Mouse (Mus musculus): ENCODE data around the gene Dpm2. TPM values are rescaled to one million over a fixed set of nuclear protein-coding genes. Genes with fewer than 3 reads are reported as not detected.

The Dpm2 gene
- 148 TPM for polyA plus RNA-seq (2017; shearing (Covaris generic))

GRCm38 (mm10) chr2:32570698-32571494 is at the start of gene Dpm2:
Dpm2 (plus strand) TSS chr2:32570858.

GRCm38 (mm10) chr2:32534733-32535471 is 35.8 kb upstream of the Dpm2 start, which contains the start of gene Fam102a:
Fam102a (plus strand) TSS chr2:32535332.

GRCm38 (mm10) chr2:32574497-32574896 is 3.8 kb downstream of the Dpm2 start, which contains the start of gene Pip5kl1:
Pip5kl1 (plus strand) TSS chr2:32574797.

GRCm38 (mm10) chr2:32575586-32576160 is 5.0 kb downstream of the Dpm2 start, which contains the start of gene 9430097D07Rik:
9430097D07Rik (minus strand) TSS chr2:32575684.

GRCm38 (mm10) chr2:32586871-32587351 is 16.3 kb downstream of the Dpm2 start, which contains the start of gene St6galnac4:
St6galnac4 (plus strand) TSS chr2:32587095.

GRCm38 (mm10) chr2:32599409-32599808 is 28.8 kb downstream of the Dpm2 start, which contains the start of gene St6galnac6:
St6galnac6 (plus strand) TSS chr2:32599709.

GRCm38 (mm10) chr2:32621517-32621859 is 50.8 kb downstream of the Dpm2 start, which contains the start of gene Ak1:
Ak1 (plus strand) TSS chr2:32621758.

Other genes with a start within 250 kb of the Dpm2 start
- gene Ciz1, start 218.5 kb upstream of the Dpm2 start, polyA plus RNA-seq (2017; shearing (Covaris generic)): 161 TPM
- gene Dnm1, start 217.5 kb upstream of the Dpm2 start, polyA plus RNA-seq (2017; shearing (Covaris generic)): not detected
- gene 1110008P14Rik, start 188.9 kb upstream of the Dpm2 start, polyA plus RNA-seq (2017; shearing (Covaris generic)): 79.7 TPM
- gene Lcn2, start 182.6 kb upstream of the Dpm2 start, polyA plus RNA-seq (2017; shearing (Covaris generic)): not detected
- gene Ptges2, start 175.0 kb upstream of the Dpm2 start, polyA plus RNA-seq (2017; shearing (Covaris generic)): 1.9 TPM
- 9.0 TPM for gene Naif1, start 120.4 kb upstream of the Dpm2 start, polyA plus RNA-seq (2017; shearing (Covaris generic))
- 6.5 TPM for gene Slc25a25, start 119.4 kb upstream of the Dpm2 start, polyA plus RNA-seq (2017; shearing (Covaris generic))
- 72.8 TPM for gene Fam102a, start 35.5 kb upstream of the Dpm2 start, polyA plus RNA-seq (2017; shearing (Covaris generic))
- not detected for gene Pip5kl1, start 3.9 kb downstream of the Dpm2 start, polyA plus RNA-seq (2017; shearing (Covaris generic))
- gene 9430097D07Rik, start 4.8 kb downstream of the Dpm2 start, polyA plus RNA-seq (2017; shearing (Covaris generic)): not detected
- gene St6galnac4, start 16.2 kb downstream of the Dpm2 start, polyA plus RNA-seq (2017; shearing (Covaris generic)): 62.6 TPM
- 6.3 TPM for gene St6galnac6, start 28.9 kb downstream of the Dpm2 start, polyA plus RNA-seq (2017; shearing (Covaris generic))
- gene Ak1, start 50.9 kb downstream of the Dpm2 start, polyA plus RNA-seq (2017; shearing (Covaris generic)): not detected
- 0.41 TPM for gene Eng, start 75.7 kb downstream of the Dpm2 start, polyA plus RNA-seq (2017; shearing (Covaris generic))
- 24.0 TPM for gene Fpgs, start 133.3 kb downstream of the Dpm2 start, polyA plus RNA-seq (2017; shearing (Covaris generic))
- gene Cdk9, start 142.2 kb downstream of the Dpm2 start, polyA plus RNA-seq (2017; shearing (Covaris generic)): 45.1 TPM
- 135 TPM for gene Sh2d3c, start 150.2 kb downstream of the Dpm2 start, polyA plus RNA-seq (2017; shearing (Covaris generic))
- 1.0 TPM for gene 6330409D20Rik, start 170.2 kb downstream of the Dpm2 start, polyA plus RNA-seq (2017; shearing (Covaris generic))
- gene Tor2a, start 186.4 kb downstream of the Dpm2 start, polyA plus RNA-seq (2017; shearing (Covaris generic)): 85.3 TPM
- 1.7 TPM for gene Ttc16, start 204.8 kb downstream of the Dpm2 start, polyA plus RNA-seq (2017; shearing (Covaris generic))
- gene Ptrh1, start 204.9 kb downstream of the Dpm2 start, polyA plus RNA-seq (2017; shearing (Covaris generic)): 6.9 TPM
- not detected for gene Cfap157, start 213.6 kb downstream of the Dpm2 start, polyA plus RNA-seq (2017; shearing (Covaris generic))